Mouse (Mus musculus) C2C12 (cell line): ENCODE results near the gene Tfam.

Experiments
- CEBPB ChIP-seq: IDR thresholded peaks from one replicate; pipeline ENCODE4 v1.6.1; 2011; ENCODE audit warnings: low read depth, mild to moderate bottlenecking, control low read depth, moderate library complexity
- CTCF ChIP-seq: IDR thresholded peaks from one replicate; pipeline ENCODE4 v1.5.1; 2011; ENCODE audit not compliant: control insufficient read depth, insufficient read depth, insufficient read length

DNA sequence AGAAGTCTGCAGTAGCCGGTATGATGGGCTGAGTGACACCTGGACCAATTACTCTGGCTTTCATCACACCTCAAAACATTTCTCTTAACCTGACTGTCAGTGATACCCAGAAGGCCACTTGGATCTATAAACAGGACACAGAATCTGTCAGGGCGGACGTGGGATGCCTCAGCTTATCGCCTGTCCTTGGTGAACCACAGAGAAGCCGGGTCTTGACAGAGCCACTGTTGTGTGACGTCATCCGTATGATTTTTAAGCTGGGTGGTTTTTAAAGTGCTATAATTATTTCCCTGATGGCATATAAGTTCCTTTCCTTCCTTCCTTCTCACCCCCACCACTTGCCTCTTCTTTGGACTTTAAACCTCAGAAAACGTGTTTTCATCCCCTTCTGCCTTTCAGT, 20.4 kb upstream of the Tfam start:
- TF ChIP-seq CTCF (no peak), CEBPB (no peak)
